Mouse (Mus musculus) embryonic facial prominence, embryonic 11.5 days (tissue): ENCODE results near the gene Aph1a. TPM values are rescaled to one million over a fixed set of nuclear protein-coding genes. Genes with fewer than 3 reads are reported as not detected.
A peak's percentile ranks its signal among the peaks of the same experiment; 100 is the strongest.

Experiments
- ATAC-seq: fragments of 200-750 bp; cut with Nextera tagmentation; replicated peaks from 2 replicates; pipeline ENCODE4 v1.8.0; 2017; ENCODE audit warnings: low read depth; ENCODE audit not compliant: insufficient number of reproducible peaks, low FRiP score, low TSS enrichment
- DNase-seq: peaks from one replicate; pipeline ENCODE4 v3.0.0-alpha.2; 2015; ENCODE audit warnings: low spot score
- H3K27ac ChIP-seq: fragments of 300-500 bp; sonication (generic); replicated peaks from 2 replicates; pipeline ENCODE4 v1.5.1; 2014; ENCODE audit warnings: mild to moderate bottlenecking, low read depth, low read length, control low read depth
- H3K27me3 ChIP-seq: fragments of 300-500 bp; sonication (generic); 2 replicates; pipeline ENCODE4 v1.6.1; 2014; ENCODE audit warnings: mild to moderate bottlenecking, low read length, moderate library complexity, mixed read lengths; ENCODE audit not compliant: control insufficient read depth, insufficient read depth
- H3K36me3 ChIP-seq: fragments of 300-500 bp; sonication (generic); replicated peaks from 2 replicates; pipeline ENCODE4 v1.6.1; 2014; ENCODE audit warnings: low read depth, mild to moderate bottlenecking, low read length, moderate library complexity, mixed read lengths; ENCODE audit not compliant: control insufficient read depth, insufficient read depth
- H3K4me1 ChIP-seq: fragments of 300-500 bp; sonication (generic); 2 replicates; pipeline ENCODE4 v1.6.1; 2014; ENCODE audit warnings: low read length, mixed read lengths; ENCODE audit not compliant: control insufficient read depth, insufficient read depth
- H3K4me2 ChIP-seq: fragments of 300-500 bp; sonication (generic); 2 replicates; pipeline ENCODE4 v1.6.1; 2014; ENCODE audit warnings: low read depth, mild to moderate bottlenecking, control low read depth, low read length, moderate library complexity
- H3K4me3 ChIP-seq: fragments of 300-500 bp; sonication (generic); 2 replicates; pipeline ENCODE4 v1.5.1; 2014; ENCODE audit warnings: low read depth, low read length, control low read depth
- H3K9ac ChIP-seq: fragments of 300-500 bp; sonication (generic); replicated peaks from 2 replicates; pipeline ENCODE4 v1.6.1; 2014; ENCODE audit warnings: mild to moderate bottlenecking, control low read depth, low read length
- H3K9me3 ChIP-seq: fragments of 300-500 bp; sonication (generic); replicated peaks from 2 replicates; pipeline ENCODE4 v1.6.1; 2016; ENCODE audit warnings: mild to moderate bottlenecking, low read length, inconsistent platforms, mixed read lengths; ENCODE audit not compliant: control insufficient read depth
- WGBS: fragments of 180-500 bp; shearing (Covaris S2); extraction: QIAGEN DNeasy Blood & Tissue Kit; methylation state at CpG from one replicate; pipeline ENCODE4 v1.1.7; 2014; 5-methylcytosine and 5-hydroxymethylcytosine counted together
- polyA plus RNA-seq: library from polyadenylated mRNA; unstranded; fragments of >200 nt; fragmentation: Nextera tagmentation; extraction: Ambion mirVana; gene quantifications from 2 replicates; pipeline ENCODE4 v1.2.1, GENCODE M21; 2014

The Aph1a gene
- polyA plus RNA-seq, 1 experiment from 2014 or later, result 31.8 TPM

- WGBS, result 94% methylated on average over 7 of the region's 7 CpGs
- no peak overlapping the region for H3K9ac ChIP-seq
- H3K9me3 ChIP-seq, result no peaks in the 10 kb centered on the region
- no peak overlapping the region for H3K4me3 ChIP-seq
- ATAC-seq, result no peak
- no peaks in the 10 kb centered on the region for H3K27me3 ChIP-seq
- H3K27ac ChIP-seq, result no peak overlapping the region
- H3K4me1 ChIP-seq, result no peaks in the 10 kb centered on the region
- no peak for DNase-seq
- H3K4me2 ChIP-seq, result no peak overlapping the region
- peaks cover 29% of the 10 kb centered on the region for H3K36me3 ChIP-seq
Measured at GRCm38 (mm10) chr3:95933111-95933750, 39.5 kb downstream of the Aph1a start.

- WGBS, result 97% methylated on average over 1 of the region's 1 CpGs
- no peak overlapping the region for H3K4me2 ChIP-seq
- H3K9ac ChIP-seq, result no peak overlapping the region
- ATAC-seq (no peak), DNase-seq (no peak)
- no peaks in the 10 kb centered on the region for H3K27me3 ChIP-seq
- no peaks in the 10 kb centered on the region for H3K9me3 ChIP-seq
- H3K36me3 ChIP-seq, result peaks cover 38% of the 10 kb centered on the region
- no peak overlapping the region for H3K27ac ChIP-seq
- H3K4me1 ChIP-seq, result no peaks in the 10 kb centered on the region
- no peak overlapping the region for H3K4me3 ChIP-seq
Measured at GRCm38 (mm10) chr3:95934448-95934847, 40.7 kb downstream of the Aph1a start.

- H3K36me3 ChIP-seq, result peaks cover 45% of the 10 kb centered on the region
- H3K4me3 ChIP-seq, result no peak overlapping the region
- no peak overlapping the region for H3K27ac ChIP-seq
- no peaks in the 10 kb centered on the region for H3K9me3 ChIP-seq
- no peak overlapping the region for H3K4me2 ChIP-seq
- DNase-seq, result no peak
- ATAC-seq, result no peak
- H3K27me3 ChIP-seq, result no peaks in the 10 kb centered on the region
- 97% methylated on average over 8 of the region's 8 CpGs for WGBS
- no peaks in the 10 kb centered on the region for H3K4me1 ChIP-seq
- H3K9ac ChIP-seq, result no peak overlapping the region
Measured at GRCm38 (mm10) chr3:95938217-95938616, 44.4 kb downstream of the Aph1a start.

GRCm38 (mm10) chr3:95938835-95939234, 45.1 kb downstream of the Aph1a start:
- H3K4me1 ChIP-seq, result no peaks in the 10 kb centered on the region
- WGBS, result 92% methylated on average over 15 of the region's 15 CpGs
- DNase-seq, result no peak

GRCm38 (mm10) chr3:95942749-95943148, 49.0 kb downstream of the Aph1a start:
- Histone ChIP-seq H3K9ac (no peak overlapping the region), H3K27ac (no peak overlapping the region), H3K4me2 (no peak overlapping the region), H3K4me3 (no peak overlapping the region), H3K36me3 (peaks cover 24% of the 10 kb centered on the region), H3K9me3 (no peaks in the 10 kb centered on the region), H3K27me3 (no peaks in the 10 kb centered on the region), H3K4me1 (no peaks in the 10 kb centered on the region)
- ATAC-seq (0 out of 2 replicates have a peak, but pooled peaks have one; percentile 52), DNase-seq (no peak)
- 88% methylated on average over 6 of the region's 6 CpGs for WGBS

More at GRCm38 (mm10) chr3:95938835-95939234, 45.1 kb downstream of the Aph1a start:
- Histone ChIP-seq H3K4me3 (no peak overlapping the region), H3K4me2 (no peak overlapping the region), H3K27ac (no peak overlapping the region), H3K36me3 (peaks cover 45% of the 10 kb centered on the region), H3K27me3 (no peaks in the 10 kb centered on the region), H3K9ac (no peak overlapping the region), H3K9me3 (no peaks in the 10 kb centered on the region)
- no peak for ATAC-seq

GRCm38 (mm10) chr3:95943226-95943625, 49.5 kb downstream of the Aph1a start:
- no peak overlapping the region for H3K4me2 ChIP-seq
- no peaks in the 10 kb centered on the region for H3K4me1 ChIP-seq
- WGBS, result 92% methylated on average over 7 of the region's 7 CpGs
- H3K9me3 ChIP-seq, result no peaks in the 10 kb centered on the region
- H3K4me3 ChIP-seq, result no peak overlapping the region
- ATAC-seq, result no peak
- no peak overlapping the region for H3K27ac ChIP-seq
- no peak for DNase-seq
- no peaks in the 10 kb centered on the region for H3K27me3 ChIP-seq
- no peak overlapping the region for H3K9ac ChIP-seq
- H3K36me3 ChIP-seq, result peaks cover 19% of the 10 kb centered on the region

- no peak for ATAC-seq
- Histone ChIP-seq H3K4me1 (no peaks in the 10 kb centered on the region), H3K27me3 (no peaks in the 10 kb centered on the region), H3K4me3 (no peak overlapping the region), H3K27ac (no peak overlapping the region), H3K36me3 (peaks cover 10% of the 10 kb centered on the region), H3K9me3 (no peaks in the 10 kb centered on the region), H3K9ac (no peak overlapping the region), H3K4me2 (no peak overlapping the region)
- no peak for DNase-seq
- 92% methylated on average over 8 of the region's 8 CpGs for WGBS
Measured at GRCm38 (mm10) chr3:95944742-95945141, 51.0 kb downstream of the Aph1a start.

GRCm38 (mm10) chr3:95945731-95946240, 52.0 kb downstream of the Aph1a start:
- WGBS, result 87% methylated on average over 14 of the region's 14 CpGs
- Histone ChIP-seq H3K36me3 (peaks cover 10% of the 10 kb centered on the region), H3K4me2 (no peak overlapping the region), H3K4me3 (no peak overlapping the region), H3K4me1 (no peaks in the 10 kb centered on the region), H3K9ac (no peak overlapping the region), H3K27ac (no peak overlapping the region), H3K9me3 (no peaks in the 10 kb centered on the region), H3K27me3 (no peaks in the 10 kb centered on the region)
- DNase-seq (no peak), ATAC-seq (no peak)
